8 mouse cellular contexts compared by ENCODE assay signal in the genomic region with DNA sequence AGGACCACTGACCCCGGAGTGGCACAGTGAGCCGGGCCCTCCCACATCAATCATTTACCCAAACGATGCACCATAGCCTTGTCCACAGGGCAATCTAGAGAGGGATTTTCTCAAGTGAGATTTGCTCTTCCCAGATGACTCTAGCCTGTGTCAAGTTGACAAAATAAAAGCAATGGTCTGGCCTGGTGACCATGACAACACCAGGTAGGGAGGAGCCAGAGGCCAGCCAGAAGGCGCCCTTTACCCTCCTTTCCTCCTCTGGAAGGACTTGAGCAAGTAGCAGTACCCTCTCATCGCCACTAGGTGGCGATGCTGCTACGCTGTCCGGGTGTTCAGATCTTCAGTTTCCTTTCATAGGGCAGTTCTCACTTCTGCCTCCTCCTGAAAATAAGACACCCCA. TPM values are rescaled to one million over a fixed set of nuclear protein-coding genes. Genes with fewer than 3 reads are reported as not detected.
DNase-seq lines count a peak whose midpoint lies in the region; ATAC-seq and TF ChIP-seq lines count a peak whose summit lies in the region.

No protein-coding gene starts in this region.

- peak; percentile 21; the same call in 1 of the 2 replicates for ATAC-seq in forebrain, embryonic 16.5 days
- peak; percentile 72 for ATAC-seq in hindbrain, postnatal 0 days
- peak; percentile 58; the same call in 1 of the 2 replicates for ATAC-seq in limb, embryonic 14.5 days (ENCODE audit: low FRiP score, low read depth)
- peak; percentile 58; the same call in 1 of the 2 replicates for ATAC-seq in midbrain, postnatal 0 days (ENCODE audit: low FRiP score)

- WGBS in forebrain, embryonic 16.5 days: 28% methylated on average over 8 of the region's 8 CpGs
- 28% methylated on average over 8 of the region's 8 CpGs for WGBS in hindbrain, postnatal 0 days
- 35% methylated on average over 8 of the region's 8 CpGs for WGBS in limb, embryonic 14.5 days
- WGBS in midbrain, postnatal 0 days: 33% methylated on average over 8 of the region's 8 CpGs

- peak; percentile 97 for TF ChIP-seq CTCF in hindbrain, postnatal 0 days (IDR thresholded peaks at IDR 0.05; ENCODE audit: low read depth)
- TF ChIP-seq CTCF in midbrain, postnatal 0 days (IDR thresholded peaks at IDR 0.05): peak; percentile 98

- H3K27me3 ChIP-seq in forebrain, embryonic 16.5 days (replicated peaks; ENCODE audit: control insufficient read depth, insufficient read depth, low read length): no peaks in the 10 kb centered on the region
- no peaks in the 10 kb centered on the region for H3K27me3 ChIP-seq in hindbrain, postnatal 0 days (ENCODE audit: insufficient read depth, low read length)
- H3K27me3 ChIP-seq in limb, embryonic 14.5 days (ENCODE audit: control insufficient read depth, insufficient read depth, low read length): no peaks in the 10 kb centered on the region
- no peaks in the 10 kb centered on the region for H3K27me3 ChIP-seq in midbrain, postnatal 0 days (ENCODE audit: insufficient read depth, low read length)

- TF ChIP-seq POLR2A in limb, embryonic 14.5 days (IDR thresholded peaks at IDR 0.05; ENCODE audit: borderline replicate concordance, extremely low read depth, insufficient read depth, insufficient read length): peak; percentile 70; the same call in 1 of the 2 replicates

- no peaks in the 10 kb centered on the region for H3K36me3 ChIP-seq in forebrain, embryonic 16.5 days (ENCODE audit: control insufficient read depth, insufficient read depth)
- H3K36me3 ChIP-seq in hindbrain, postnatal 0 days (ENCODE audit: insufficient read depth, low read length): no peaks in the 10 kb centered on the region
- no peaks in the 10 kb centered on the region for H3K36me3 ChIP-seq in limb, embryonic 14.5 days (ENCODE audit: control insufficient read depth, insufficient read depth, low read length)
- H3K36me3 ChIP-seq in midbrain, postnatal 0 days (ENCODE audit: insufficient read depth, low read length): no peaks in the 10 kb centered on the region

- H3K27ac ChIP-seq in forebrain, embryonic 16.5 days (ENCODE audit: low read length): no peak overlapping the region
- H3K27ac ChIP-seq in hindbrain, postnatal 0 days: no peak overlapping the region
- H3K27ac ChIP-seq in limb, embryonic 14.5 days (replicated peaks; ENCODE audit: low read depth, low read length): no peak overlapping the region
- H3K27ac ChIP-seq in midbrain, postnatal 0 days (ENCODE audit: low read depth, low read length): no peak overlapping the region

- H3K9ac ChIP-seq in forebrain, embryonic 16.5 days (replicated peaks; ENCODE audit: low read depth, low read length): no peak overlapping the region
- no peak overlapping the region for H3K9ac ChIP-seq in hindbrain, postnatal 0 days (replicated peaks; ENCODE audit: low read length)
- no peak overlapping the region for H3K9ac ChIP-seq in limb, embryonic 14.5 days (ENCODE audit: low read depth, low read length, severe bottlenecking)
- H3K9ac ChIP-seq in midbrain, postnatal 0 days (replicated peaks; ENCODE audit: low read length, poor library complexity, severe bottlenecking): no peak overlapping the region

- H3K4me1 ChIP-seq in forebrain, embryonic 16.5 days (replicated peaks; ENCODE audit: control insufficient read depth, insufficient read depth, low read length): peaks cover 23% of the 10 kb centered on the region
- no peaks in the 10 kb centered on the region for H3K4me1 ChIP-seq in hindbrain, postnatal 0 days (ENCODE audit: insufficient read depth, low read length)
- no peaks in the 10 kb centered on the region for H3K4me1 ChIP-seq in limb, embryonic 14.5 days (ENCODE audit: control insufficient read depth, insufficient read depth, low read length)
- no peaks in the 10 kb centered on the region for H3K4me1 ChIP-seq in midbrain, postnatal 0 days (ENCODE audit: insufficient read depth, low read length)

- H3K4me2 ChIP-seq in forebrain, embryonic 16.5 days (ENCODE audit: low read length): no peak overlapping the region
- H3K4me2 ChIP-seq in hindbrain, postnatal 0 days (ENCODE audit: low read depth, low read length): no peak overlapping the region
- H3K4me2 ChIP-seq in limb, embryonic 14.5 days (replicated peaks; ENCODE audit: low read depth, low read length, severe bottlenecking): no peak overlapping the region
- H3K4me2 ChIP-seq in midbrain, postnatal 0 days (ENCODE audit: low read depth, low read length, poor library complexity, severe bottlenecking): no peak overlapping the region

- DNase-seq in left cerebral cortex, adult 18-20 months (ENCODE audit: low spot score in 2 of 2): peak; percentile 63 to 67
- no peak for DNase-seq in left cerebral cortex, adult 11 months (ENCODE audit: low spot score)
- peak; percentile 60 to 74 for DNase-seq in cerebellum, adult 18-20 months
- peak; percentile 85 for DNase-seq in hindbrain, postnatal 0 days (ENCODE audit: low spot score)
- DNase-seq in limb, embryonic 14.5 days (ENCODE audit: low spot score): peak; percentile 50
- peak; percentile 77 for DNase-seq in midbrain, postnatal 0 days (ENCODE audit: low spot score)
- peak; percentile 47 to 77 for DNase-seq in spleen, postnatal 4 days (ENCODE audit: low spot score in 2 of 2)

- H3K9me3 ChIP-seq in forebrain, embryonic 16.5 days (ENCODE audit: control insufficient read depth, low read length): no peaks in the 10 kb centered on the region
- H3K9me3 ChIP-seq in hindbrain, postnatal 0 days (ENCODE audit: low read length): no peaks in the 10 kb centered on the region
- H3K9me3 ChIP-seq in limb, embryonic 14.5 days (ENCODE audit: control insufficient read depth, low read length): no peaks in the 10 kb centered on the region
- no peaks in the 10 kb centered on the region for H3K9me3 ChIP-seq in midbrain, postnatal 0 days (ENCODE audit: low read length)

- no peak overlapping the region for H3K4me3 ChIP-seq in forebrain, embryonic 16.5 days (replicated peaks; ENCODE audit: low read length)
- H3K4me3 ChIP-seq in hindbrain, postnatal 0 days (ENCODE audit: low read length): no peak overlapping the region
- no peak overlapping the region for H3K4me3 ChIP-seq in limb, embryonic 14.5 days (replicated peaks; ENCODE audit: low read length)
- no peak overlapping the region for H3K4me3 ChIP-seq in midbrain, postnatal 0 days (ENCODE audit: low read depth, low read length)

RNA-seq across cellular contexts. Expression of gene Eif1b, which starts 58.3 kb away (rescaled TPM):
- total RNA-seq in left cerebral cortex, adult 18-20 months (2021): 100 to 1,000 TPM; 198 to 202 TPM
- 438 and 515 TPM in 2 replicates for polyA plus RNA-seq in forebrain, embryonic 16.5 days (2015; fragmentation: Nextera tagmentation; extraction: Ambion mirVana)
- 80.5 and 82.6 TPM in 2 replicates for total RNA-seq in hindbrain, postnatal 0 days (2014; rRNA removed)
- 325 and 329 TPM in 2 replicates for polyA plus RNA-seq in hindbrain, postnatal 0 days (2015; fragmentation: Nextera tagmentation; extraction: Ambion mirVana)
- polyA plus RNA-seq in limb, embryonic 14.5 days (2012; rRNA removed): 96.3 and 101 TPM in 2 replicates
- 171 and 191 TPM in 2 replicates for polyA plus RNA-seq in limb, embryonic 14.5 days (2014; fragmentation: Nextera tagmentation; extraction: Ambion mirVana)
- total RNA-seq in midbrain, postnatal 0 days (2014; rRNA removed): 80.8 and 96.6 TPM in 2 replicates
- 345 and 380 TPM in 2 replicates for polyA plus RNA-seq in midbrain, postnatal 0 days (2015; fragmentation: Nextera tagmentation; extraction: Ambion mirVana)

Comparison
In these comparisons a context has a peak if more than half of its experiments do, and no peak if none do; other contexts are left out.
1. ATAC-seq: peak in every context shown above with its lines; median percentile 72 in hindbrain, postnatal 0 days; 58 in limb, embryonic 14.5 days; 58 in midbrain, postnatal 0 days; 21 in forebrain, embryonic 16.5 days.